13 mouse cellular contexts compared by ENCODE assay signal in the genomic region with DNA sequence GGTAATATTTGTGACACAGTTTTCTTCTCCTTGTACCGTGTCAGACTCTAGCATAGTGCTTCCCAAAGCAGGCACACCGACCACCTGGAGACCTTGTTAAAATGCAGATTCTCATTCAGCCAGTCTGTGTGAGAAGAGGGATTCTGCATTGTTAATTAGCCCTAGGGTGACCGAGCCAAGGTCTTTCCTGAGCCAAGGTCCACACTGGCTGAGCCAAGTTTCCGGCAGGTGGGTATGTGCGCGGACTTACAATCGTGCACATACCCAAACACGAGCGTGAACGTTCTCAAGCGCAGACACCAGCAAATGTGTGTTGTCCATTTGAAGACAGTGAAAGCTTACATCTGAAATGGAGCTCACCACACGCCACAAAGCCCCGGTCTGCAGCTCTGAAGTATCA. TPM values are rescaled to one million over a fixed set of nuclear protein-coding genes. Genes with fewer than 3 reads are reported as not detected.
DNase-seq lines count a peak whose midpoint lies in the region; ATAC-seq and TF ChIP-seq lines count a peak whose summit lies in the region.
"Had no signal": no experiment of that assay in that cellular context is flagged by ENCODE, and none has a peak within 500 bp of the region (broad histone marks: within the 10 kb centered on the region; RNA-seq: fewer than 3 reads in every experiment).

No protein-coding gene starts in this region.

- no peaks in the 10 kb centered on the region for H3K9me3 ChIP-seq in forebrain, embryonic 14.5 days (replicated peaks; ENCODE audit: control insufficient read depth, low read length)
- H3K9me3 ChIP-seq in forebrain, embryonic 11.5 days (ENCODE audit: control insufficient read depth, low read length): no peaks in the 10 kb centered on the region
- no peaks in the 10 kb centered on the region for H3K9me3 ChIP-seq in midbrain, embryonic 15.5 days
- no peaks in the 10 kb centered on the region for H3K9me3 ChIP-seq in intestine, embryonic 16.5 days (ENCODE audit: control insufficient read depth, low read length)
- H3K9me3 ChIP-seq: intestine, embryonic 15.5 days; liver, embryonic 15.5 days had no signal

- no peaks in the 10 kb centered on the region for H3K36me3 ChIP-seq in forebrain, embryonic 14.5 days (ENCODE audit: control insufficient read depth, insufficient read depth, low read length)
- H3K36me3 ChIP-seq in forebrain, embryonic 11.5 days (ENCODE audit: control insufficient read depth, insufficient read depth, low read length): no peaks in the 10 kb centered on the region
- no peaks in the 10 kb centered on the region for H3K36me3 ChIP-seq in midbrain, embryonic 15.5 days (replicated peaks)
- H3K36me3 ChIP-seq in intestine, embryonic 16.5 days (ENCODE audit: control insufficient read depth, insufficient read depth, low read length): peaks cover 9% of the 10 kb centered on the region; the same call in 1 of the 2 replicates
- no peaks in the 10 kb centered on the region for H3K36me3 ChIP-seq in kidney, adult 2 months (ENCODE audit: control insufficient read depth, insufficient read depth, low read length)

- no peak overlapping the region for H3K4me3 ChIP-seq in forebrain, embryonic 14.5 days (ENCODE audit: low read depth, low read length)
- H3K4me3 ChIP-seq in forebrain, embryonic 11.5 days (ENCODE audit: low read depth, low read length): no peak overlapping the region
- no peak overlapping the region for H3K4me3 ChIP-seq in midbrain, embryonic 15.5 days
- no peak overlapping the region for H3K4me3 ChIP-seq in intestine, embryonic 16.5 days (ENCODE audit: low read length)
- H3K4me3 ChIP-seq in kidney, adult 2 months (ENCODE audit: insufficient read depth, low read depth, low read length): no peak overlapping the region
- H3K4me3 ChIP-seq: intestine, embryonic 15.5 days; liver, embryonic 15.5 days had no signal

- no peak overlapping the region for H3K9ac ChIP-seq in forebrain, embryonic 14.5 days (ENCODE audit: low read length)
- no peak overlapping the region for H3K9ac ChIP-seq in forebrain, embryonic 11.5 days (ENCODE audit: low read length)
- no peak overlapping the region for H3K9ac ChIP-seq in midbrain, embryonic 15.5 days
- H3K9ac ChIP-seq in intestine, embryonic 16.5 days (ENCODE audit: low read depth, low read length): no peak overlapping the region
- H3K9ac ChIP-seq: intestine, embryonic 15.5 days; liver, embryonic 15.5 days had no signal

- peak; percentile 59; the same call in 1 of the 2 replicates for ATAC-seq in forebrain, embryonic 14.5 days
- ATAC-seq in forebrain, embryonic 11.5 days (replicated peaks; ENCODE audit: low FRiP score): no peak
- ATAC-seq in midbrain, embryonic 15.5 days (replicated peaks): peak; percentile 65
- no peak for ATAC-seq in intestine, embryonic 16.5 days
- ATAC-seq: intestine, embryonic 15.5 days had no signal

- no peak for TF ChIP-seq POLR2A in kidney, adult 2 months (IDR thresholded peaks at IDR 0.05; ENCODE audit: low read depth, low read length)

- H3K4me1 ChIP-seq in forebrain, embryonic 14.5 days (ENCODE audit: control insufficient read depth, insufficient read depth, low read length): peaks cover 13% of the 10 kb centered on the region; the same call in 1 of the 2 replicates
- H3K4me1 ChIP-seq in forebrain, embryonic 11.5 days (replicated peaks; ENCODE audit: control insufficient read depth, insufficient read depth, low read length): no peaks in the 10 kb centered on the region
- 0 out of 2 replicates have a peak, but pooled peaks cover 5% of the 10 kb centered on the region for H3K4me1 ChIP-seq in midbrain, embryonic 15.5 days
- H3K4me1 ChIP-seq in intestine, embryonic 16.5 days (ENCODE audit: control insufficient read depth, insufficient read depth, low read length): no peaks in the 10 kb centered on the region
- H3K4me1 ChIP-seq in kidney, adult 2 months (ENCODE audit: control insufficient read depth, insufficient read depth, low read length): peaks cover 6% of the 10 kb centered on the region; the same call in 1 of the 2 replicates
- H3K4me1 ChIP-seq: intestine, embryonic 15.5 days; liver, embryonic 15.5 days had no signal

- H3K27ac ChIP-seq in forebrain, embryonic 14.5 days (ENCODE audit: low read depth, low read length): 0 out of 2 replicates have a peak overlapping the region, but pooled peaks have one; percentile 46
- no peak overlapping the region for H3K27ac ChIP-seq in forebrain, embryonic 11.5 days (ENCODE audit: low read depth, low read length)
- H3K27ac ChIP-seq in midbrain, embryonic 15.5 days: 0 out of 2 replicates have a peak overlapping the region, but pooled peaks have one; percentile 31
- H3K27ac ChIP-seq in intestine, embryonic 16.5 days (ENCODE audit: low read length): no peak overlapping the region
- H3K27ac ChIP-seq in kidney, adult 2 months (ENCODE audit: insufficient read depth, low read depth, low read length): no peak overlapping the region
- H3K27ac ChIP-seq: intestine, embryonic 15.5 days; liver, embryonic 15.5 days had no signal

- DNase-seq in forebrain, embryonic 14.5 days (ENCODE audit: low spot score): peak; percentile 61
- DNase-seq in forebrain, embryonic 11.5 days (ENCODE audit: low spot score): no peak
- DNase-seq in layer of hippocampus, postnatal 14 days (ENCODE audit: low spot score in 2 of 2): peak; percentile 53 to 74
- no peak for DNase-seq in layer of hippocampus, adult 9-11 months
- DNase-seq in cerebellum, adult 9-11 months: peak; percentile 60
- DNase-seq in kidney, adult 2 months: no peak
- DNase-seq: adrenal gland, postnatal 10 days; thymus, postnatal 36 days had no signal

- H3K4me2 ChIP-seq in forebrain, embryonic 14.5 days (ENCODE audit: low read length): peak overlapping the region; percentile 16; the same call in 1 of the 2 replicates
- no peak overlapping the region for H3K4me2 ChIP-seq in forebrain, embryonic 11.5 days (ENCODE audit: low read depth, low read length, severe bottlenecking)
- no peak overlapping the region for H3K4me2 ChIP-seq in midbrain, embryonic 15.5 days
- no peak overlapping the region for H3K4me2 ChIP-seq in intestine, embryonic 16.5 days (ENCODE audit: low read depth, low read length)
- H3K4me2 ChIP-seq: heart, embryonic 11.5 days; intestine, embryonic 15.5 days; liver, embryonic 15.5 days had no signal

- no peak for TF ChIP-seq CTCF in kidney, adult 2 months (conservative IDR thresholded peaks at IDR 0.05; ENCODE audit: insufficient read depth, insufficient read length, low read depth, low read length)

- H3K27me3 ChIP-seq in forebrain, embryonic 14.5 days (replicated peaks; ENCODE audit: control insufficient read depth, insufficient read depth, low read length): no peaks in the 10 kb centered on the region
- no peaks in the 10 kb centered on the region for H3K27me3 ChIP-seq in forebrain, embryonic 11.5 days (ENCODE audit: control insufficient read depth, insufficient read depth, low read length)
- H3K27me3 ChIP-seq in midbrain, embryonic 15.5 days (replicated peaks): no peaks in the 10 kb centered on the region
- no peaks in the 10 kb centered on the region for H3K27me3 ChIP-seq in intestine, embryonic 16.5 days (replicated peaks; ENCODE audit: control insufficient read depth, insufficient read depth, low read length)
- no peaks in the 10 kb centered on the region for H3K27me3 ChIP-seq in kidney, adult 2 months (replicated peaks; ENCODE audit: control insufficient read depth, insufficient read depth, low read length)
- H3K27me3 ChIP-seq: intestine, embryonic 15.5 days; liver, embryonic 15.5 days had no signal

- 23% methylated on average over 13 of the region's 13 CpGs for WGBS in forebrain, embryonic 14.5 days
- 69% methylated on average over 13 of the region's 13 CpGs for WGBS in forebrain, embryonic 11.5 days
- WGBS in midbrain, embryonic 15.5 days: 55% methylated on average over 13 of the region's 13 CpGs
- 82% methylated on average over 13 of the region's 13 CpGs for WGBS in intestine, embryonic 16.5 days
- WGBS in kidney, adult 2 months: 67% methylated on average over 13 of the region's 13 CpGs

RNA-seq across cellular contexts. Expression of a gene that starts 55.3 kb away (rescaled TPM):
- polyA plus RNA-seq in forebrain, embryonic 14.5 days (2014; fragmentation: Nextera tagmentation; extraction: Ambion mirVana): 0.10 and 0.22 TPM in 2 replicates
- 0.21 TPM in 1 of 2 replicates, not detected in the other for polyA plus RNA-seq in forebrain, embryonic 11.5 days (2014; fragmentation: Nextera tagmentation; extraction: Ambion mirVana)
- total RNA-seq in layer of hippocampus, postnatal 14 days (2021): under 1 TPM; 0.36 to 0.48 TPM
- 0.11 and 0.22 TPM in 2 replicates for polyA plus RNA-seq in midbrain, embryonic 15.5 days (2015; fragmentation: Nextera tagmentation; extraction: Ambion mirVana)
- 1.5 and 2.1 TPM in 2 replicates for polyA plus RNA-seq in intestine, embryonic 16.5 days (2015; fragmentation: Nextera tagmentation; extraction: Ambion mirVana)
- polyA plus RNA-seq in kidney, adult 2 months (2012; rRNA removed): 0.11 and 0.19 TPM in 2 replicates
- polyA plus RNA-seq: heart, embryonic 11.5 days had no signal

Comparison
In these comparisons a context has a peak if more than half of its experiments do, and no peak if none do; other contexts are left out.
1. ATAC-seq: peak in forebrain, embryonic 14.5 days (single experiment) and midbrain, embryonic 15.5 days (single experiment); none in forebrain, embryonic 11.5 days (single experiment) and intestine, embryonic 16.5 days (single experiment).
2. DNase-seq: peak in forebrain, embryonic 14.5 days (single experiment), layer of hippocampus, postnatal 14 days (2 of 2) and cerebellum, adult 9-11 months (single experiment); none in forebrain, embryonic 11.5 days (single experiment), layer of hippocampus, adult 9-11 months (single experiment) and kidney, adult 2 months (single experiment).
3. H3K27ac ChIP-seq: peak in forebrain, embryonic 14.5 days (single experiment) and midbrain, embryonic 15.5 days (single experiment); none in forebrain, embryonic 11.5 days (single experiment), intestine, embryonic 16.5 days (single experiment) and kidney, adult 2 months (single experiment).